Mouse (Mus musculus): Measurements from ENCODE around the gene Spsb3.

The Spsb3 gene

GRCm38 (mm10) chr17:24886134-24886931 is at the start of gene Spsb3, which contains the start of gene Nubp2:
Spsb3 (plus strand) TSS chr17:24886643.
Nubp2 (minus strand) TSS chr17:24886349.
- peak; percentile 100 for DNase-seq

- DNase-seq = peak; percentile 45
These were observed 46.6 kb upstream of the Spsb3 start, which contains the start of gene Hagh for GRCm38 (mm10) chr17:24839842-24840241. Hagh (plus strand) TSS chr17:24840143.

GRCm38 (mm10) chr17:24840341-24840740 is 46.1 kb upstream of the Spsb3 start:
- DNase-seq = no peak

DNA sequence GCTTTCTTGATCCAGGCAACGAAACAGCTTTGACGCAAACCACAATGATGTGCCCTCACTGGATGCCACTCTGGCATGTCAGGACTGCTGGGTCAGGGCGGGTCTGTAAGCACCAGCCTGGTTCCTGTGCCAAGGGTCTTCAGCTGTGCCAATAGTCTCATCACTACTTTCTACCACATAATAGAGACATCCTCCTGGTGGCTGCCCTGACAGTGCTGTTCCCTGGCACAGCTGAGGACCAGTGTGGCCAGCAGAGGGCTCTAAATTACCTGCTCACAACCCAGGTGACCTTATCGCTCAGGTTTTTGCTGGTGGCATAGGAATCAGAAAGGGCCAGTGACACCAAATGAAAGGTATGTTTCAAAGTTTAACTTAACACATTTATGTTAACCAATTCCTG is 45.3 kb upstream of the Spsb3 start:
- peak; percentile 80 for DNase-seq

- peak; percentile 64 for DNase-seq
These were observed 43.8 kb upstream of the Spsb3 start for GRCm38 (mm10) chr17:24842631-24843030.

- DNase-seq = peak; percentile 86
These were observed 41.9 kb upstream of the Spsb3 start for GRCm38 (mm10) chr17:24844525-24844924.

DNA sequence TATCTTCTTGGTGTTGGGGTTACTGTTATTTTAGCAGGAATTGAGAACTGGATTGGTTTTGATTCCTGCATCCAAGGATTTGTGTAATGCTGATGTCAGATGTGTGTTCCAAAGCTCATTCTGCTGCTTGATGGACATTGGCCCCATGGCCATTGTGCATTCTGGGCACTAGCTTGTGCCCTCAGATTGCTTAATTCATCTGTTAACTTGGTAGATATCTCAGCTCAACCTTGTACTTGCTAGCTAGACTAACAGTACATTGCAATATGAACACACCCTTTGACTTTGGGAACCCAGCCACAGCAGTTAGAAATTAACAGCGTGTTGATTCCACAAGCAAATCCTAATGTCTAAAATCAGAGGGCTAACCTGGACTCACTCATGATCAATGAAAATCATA is 39.1 kb upstream of the Spsb3 start:
- DNase-seq = peak; percentile 52

DNA sequence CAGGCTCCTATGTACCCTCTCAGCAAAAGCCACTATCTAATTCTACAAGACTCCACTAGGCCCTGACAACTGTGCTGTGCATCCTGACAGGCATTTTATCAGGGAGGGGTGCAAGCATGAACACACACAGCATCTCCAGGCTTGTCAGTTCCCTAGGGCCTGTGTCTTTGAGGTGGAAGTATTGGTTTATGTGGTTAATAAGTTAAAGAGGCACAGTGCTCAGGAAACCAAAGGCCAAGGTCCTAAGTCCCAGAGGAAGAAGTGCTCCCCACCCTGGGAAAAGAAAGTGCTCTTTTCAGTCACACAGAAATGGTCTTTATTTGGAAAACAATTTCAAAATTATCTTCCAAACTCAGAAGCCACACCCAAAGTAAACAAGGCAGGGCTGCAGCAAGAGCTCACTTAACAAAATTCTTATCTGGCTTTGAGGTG is 37.8 kb upstream of the Spsb3 start:
- peak; percentile 86 for DNase-seq

- DNase-seq = no peak
These were observed 36.7 kb upstream of the Spsb3 start for GRCm38 (mm10) chr17:24849733-24850064.

DNA sequence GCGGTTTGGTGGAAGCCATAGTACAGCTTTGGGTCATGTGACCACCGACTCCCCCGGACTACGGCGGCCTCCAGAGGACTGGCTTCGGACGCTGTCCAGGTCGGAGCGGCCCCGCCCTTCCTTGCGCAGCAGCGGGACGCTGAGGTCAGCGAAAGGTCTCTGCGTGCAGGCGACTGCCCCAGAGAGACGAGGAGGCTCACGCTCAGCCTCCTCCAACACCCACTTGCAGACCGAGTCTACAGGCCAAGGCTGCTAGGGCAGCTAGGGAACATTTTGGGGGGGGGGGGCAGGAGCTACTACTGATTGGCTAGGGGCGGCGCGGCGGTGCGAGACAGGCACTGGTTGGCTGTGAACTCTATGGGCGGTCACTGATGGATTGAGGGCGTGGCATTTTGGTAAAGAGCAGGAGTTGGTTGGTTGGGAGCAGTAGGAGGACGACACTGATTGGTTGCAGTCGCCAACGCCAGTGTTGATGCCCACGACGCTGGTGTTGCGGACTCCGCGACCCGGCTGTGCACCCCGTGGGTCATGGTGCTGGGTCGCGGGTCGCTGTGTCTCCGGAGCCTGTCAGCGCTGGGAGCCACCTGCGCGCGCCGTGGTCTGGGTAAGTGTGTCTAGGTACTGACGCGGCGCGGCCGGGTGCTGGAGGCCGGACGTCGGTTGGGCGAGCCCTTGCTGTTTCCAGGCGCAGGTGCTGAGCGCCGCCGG is 36.2 kb upstream of the Spsb3 start, which contains the start of gene Fahd1:
Gene Fahd1, minus strand, starts transcription at position 300 of the 708 bp plus-strand sequence.
- peak; percentile 100 for DNase-seq

GRCm38 (mm10) chr17:24850773-24851127 is 35.7 kb upstream of the Spsb3 start:
- DNase-seq = no peak

- DNase-seq = peak; percentile 90
These were observed 34.9 kb upstream of the Spsb3 start for GRCm38 (mm10) chr17:24851381-24852125.

- peak; percentile 83 for DNase-seq
These were observed 30.5 kb upstream of the Spsb3 start for GRCm38 (mm10) chr17:24855838-24856464.

DNA sequence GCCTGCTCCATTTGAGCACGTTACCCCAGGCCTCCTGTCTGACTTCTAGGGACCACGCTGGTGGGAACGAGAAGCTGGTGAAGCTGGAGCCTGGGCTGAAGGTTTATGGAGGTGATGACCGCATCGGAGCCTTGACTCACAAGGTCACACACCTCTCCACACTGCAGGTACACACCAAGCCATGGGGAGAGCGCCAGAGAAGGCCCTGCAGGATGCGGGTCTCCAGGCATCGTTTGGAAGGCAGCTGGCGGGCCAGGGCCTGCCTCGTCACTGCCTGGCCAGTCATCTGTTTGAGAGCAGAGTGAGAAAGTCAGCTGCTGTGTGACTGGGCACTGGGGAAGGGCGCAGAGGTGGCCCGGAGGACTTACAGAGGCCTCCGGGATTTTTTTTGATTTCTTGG is 29.9 kb upstream of the Spsb3 start:
- peak; percentile 86 for DNase-seq

GRCm38 (mm10) chr17:24857831-24858470 is 28.5 kb upstream of the Spsb3 start:
- DNase-seq = peak; percentile 87

GRCm38 (mm10) chr17:24858967-24859366 is 27.5 kb upstream of the Spsb3 start:
- peak; percentile 88 for DNase-seq

GRCm38 (mm10) chr17:24860076-24860475 is 26.4 kb upstream of the Spsb3 start:
- peak; percentile 68 for DNase-seq

GRCm38 (mm10) chr17:24861785-24862184 is 24.7 kb upstream of the Spsb3 start:
- DNase-seq = peak; percentile 53

DNA sequence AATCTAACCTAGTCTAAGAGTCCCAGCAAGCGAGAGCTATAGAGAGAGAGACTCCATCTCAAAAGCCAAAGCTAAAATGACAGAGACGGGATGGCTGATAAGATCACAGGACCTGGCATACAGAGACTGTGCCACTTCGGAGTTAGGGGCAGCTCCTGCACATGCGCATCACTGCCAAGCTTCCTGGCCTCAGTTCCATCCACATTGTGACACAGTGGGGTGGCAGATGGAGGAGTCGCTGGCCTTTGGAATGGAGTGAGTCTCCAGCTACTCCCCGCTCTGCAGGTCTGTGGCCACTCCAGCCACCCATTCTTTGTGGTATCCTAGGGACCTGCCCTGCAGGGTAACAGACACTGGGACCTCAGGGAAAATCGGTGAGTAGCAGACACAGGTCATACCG is 20.7 kb upstream of the Spsb3 start, which contains the start of gene Igfals:
Gene Igfals, plus strand, starts transcription at position 222 of the 400 bp plus-strand sequence.
- DNase-seq = no peak

GRCm38 (mm10) chr17:24867914-24868313 is 18.5 kb upstream of the Spsb3 start:
- no peak for DNase-seq

DNA sequence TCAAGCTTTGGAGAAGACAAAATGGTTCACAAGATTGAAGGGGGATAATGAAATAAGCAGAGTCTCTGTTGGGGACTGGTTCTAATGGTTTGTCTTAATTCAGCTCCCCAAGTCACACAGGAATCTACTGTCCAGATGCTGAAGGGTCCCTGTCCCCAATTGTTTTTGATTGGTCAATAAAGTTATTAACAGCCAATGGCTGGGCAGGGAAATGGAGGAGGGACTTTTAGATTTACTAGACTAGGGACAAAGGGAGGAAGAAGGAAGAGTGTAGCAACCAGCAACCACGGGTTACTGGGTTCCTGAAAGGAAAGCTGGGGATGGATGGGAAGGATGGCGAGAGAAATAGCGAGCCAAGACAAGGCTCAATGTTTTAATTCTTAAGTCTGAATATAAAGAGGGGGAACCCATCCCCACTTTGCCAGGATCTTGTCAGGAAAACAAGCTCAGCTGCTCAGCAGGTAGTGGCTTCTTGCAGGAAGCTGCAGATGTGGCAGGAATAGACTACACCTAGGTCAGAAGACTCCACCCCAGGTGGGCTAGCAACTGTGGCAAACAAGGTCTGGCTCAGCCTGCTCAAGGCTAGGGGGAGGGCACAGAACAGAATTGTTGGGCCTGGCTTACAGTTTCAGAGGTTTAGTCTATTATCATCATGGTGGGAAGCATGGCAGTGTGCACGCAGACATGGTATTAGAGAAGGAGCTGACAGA is 12.6 kb upstream of the Spsb3 start:
- DNase-seq = peak; percentile 80

GRCm38 (mm10) chr17:24874405-24874745 is 12.1 kb upstream of the Spsb3 start:
- DNase-seq = no peak
